Mouse (Mus musculus) lung, adult 10 weeks (tissue): ENCODE measurements around the gene Cryab. TPM values are rescaled to one million over a fixed set of nuclear protein-coding genes. Genes with fewer than 3 reads are reported as not detected.

ENCODE experiments used
- polyA plus RNA-seq: library from polyadenylated mRNA; stranded (reverse); fragments of 350-450 nt; fragmentation: Illumina TruSeq; extraction: RNeasy Lipid Tissue Mini Kit (QIAGEN cat#74804); gene quantifications from one replicate; pipeline ENCODE4 v1.2.3, GENCODE M21; 2014; ENCODE audit warnings: low read depth, low replicate concordance; ENCODE audit not compliant: insufficient read depth

The Cryab gene
- polyA plus RNA-seq, result 400 TPM

GRCm38 (mm10) chr9:50751323-50751722 lies at the start of gene Cryab:
Gene Cryab, plus strand, starts transcription at chr9:50751325.

GRCm38 (mm10) chr9:50738914-50739870 lies 11.9 kb upstream of the Cryab start, which contains the start of gene Dixdc1:
Gene Dixdc1, minus strand, starts transcription at chr9:50739517.

DNA sequence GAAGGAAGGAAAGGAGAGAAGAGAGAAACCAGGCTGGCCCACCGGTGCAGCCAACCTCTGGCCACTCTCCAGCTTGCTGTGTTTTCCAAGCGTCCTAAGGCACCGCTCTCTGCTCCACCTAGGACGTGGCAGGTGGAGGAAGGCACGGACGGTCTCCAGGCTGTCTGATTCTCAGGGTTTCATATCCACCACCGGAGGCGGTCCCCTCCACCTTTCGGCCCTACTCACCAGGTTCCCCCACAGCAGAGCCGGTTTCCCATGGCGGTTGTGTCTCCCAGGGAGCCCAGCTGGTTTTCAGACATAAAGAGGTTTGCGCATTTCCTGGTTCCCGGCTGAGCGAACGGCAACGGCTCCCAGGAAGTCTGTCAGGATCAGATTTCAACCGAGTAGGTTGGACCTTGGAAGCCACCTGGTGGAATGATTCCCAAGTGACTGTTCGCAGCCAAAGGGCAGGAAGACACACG lies 4.9 kb upstream of the Cryab start, which contains the start of gene 2310030G06Rik:
Gene 2310030G06Rik (minus strand): TSS at position 323 of the 464 bp plus-strand sequence.

GRCm38 (mm10) chr9:50752054-50752602 lies 1.0 kb downstream of the Cryab start, which contains the start of gene Hspb2:
Gene Hspb2, minus strand, starts transcription at chr9:50752354.

DNA sequence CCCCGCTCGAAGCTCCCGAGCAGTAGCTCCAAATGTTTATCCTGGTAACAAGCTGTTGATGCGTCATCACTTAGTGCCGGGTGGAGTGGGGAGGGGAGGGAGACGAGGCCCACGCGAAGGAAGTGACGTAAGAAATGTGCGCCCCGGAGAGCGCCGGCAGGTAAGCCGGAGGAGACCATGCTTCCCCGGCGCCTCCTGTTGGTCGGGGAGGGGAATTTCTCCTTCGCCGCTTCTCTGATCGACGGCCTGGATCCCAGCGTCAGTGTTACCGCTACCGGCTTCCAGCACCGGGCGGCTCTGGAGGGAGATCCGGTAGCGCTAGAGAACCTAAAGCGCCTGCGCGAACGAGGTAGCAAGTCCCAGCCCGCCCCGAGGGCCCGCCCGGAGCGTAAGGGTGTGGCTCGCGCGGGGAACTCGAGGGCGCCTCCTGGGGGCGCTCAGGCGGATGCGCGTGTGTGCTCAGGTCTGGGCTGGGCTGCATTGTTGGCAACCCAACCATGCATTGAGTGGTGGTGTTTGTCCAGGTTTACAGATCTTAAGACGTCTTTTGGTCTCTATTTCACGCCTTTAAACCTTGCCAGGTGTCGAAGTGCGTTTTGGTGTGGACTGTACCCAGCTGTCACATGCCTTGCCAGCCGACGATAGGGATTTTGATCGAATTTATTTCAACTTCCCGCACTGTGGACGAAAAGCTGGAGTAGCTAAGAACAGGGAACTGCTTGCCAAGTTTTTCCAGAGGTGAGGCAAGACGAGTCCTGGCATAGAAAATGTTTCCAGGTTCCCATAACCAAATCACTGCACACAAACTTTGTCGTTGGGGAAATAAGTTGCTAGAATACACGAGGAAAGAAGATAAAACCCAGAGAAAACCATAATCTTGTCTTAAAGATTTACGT lies 17.2 kb downstream of the Cryab start, which contains the start of gene Fdxacb1:
Gene Fdxacb1 (plus strand): TSS at position 130 of the 896 bp plus-strand sequence.

GRCm38 (mm10) chr9:50774991-50775612 lies 24.0 kb downstream of the Cryab start, which contains the start of the genes Alg9 and 1110032A03Rik:
Gene Alg9, plus strand, starts transcription at chr9:50775019.
Gene 1110032A03Rik, minus strand, starts transcription at chr9:50775520.

Other genes starting within 250 kb of the Cryab start
- 72.1 TPM for gene Pts, start 222.6 kb upstream of the Cryab start, polyA plus RNA-seq
- 31.8 TPM for gene Il18, start 196.5 kb upstream of the Cryab start, polyA plus RNA-seq
- 1.4 TPM for gene Bco2, start 196.1 kb upstream of the Cryab start, polyA plus RNA-seq
- gene Tex12, start 190.0 kb upstream of the Cryab start, polyA plus RNA-seq, result not detected
- gene Sdhd, start 147.5 kb upstream of the Cryab start, polyA plus RNA-seq, result 151 TPM
- gene Timm8b, start 147.4 kb upstream of the Cryab start, polyA plus RNA-seq, result 173 TPM
- gene Pih1d2, start 134.0 kb upstream of the Cryab start, polyA plus RNA-seq, result 9.5 TPM
- 10.5 TPM for gene Nkapd1, start 133.9 kb upstream of the Cryab start, polyA plus RNA-seq
- gene Dlat, start 91.5 kb upstream of the Cryab start, polyA plus RNA-seq, result 26.0 TPM
- gene Dixdc1, start 11.8 kb upstream of the Cryab start, polyA plus RNA-seq, result 5.6 TPM
- gene 2310030G06Rik, start 4.8 kb upstream of the Cryab start, polyA plus RNA-seq, result 21.1 TPM
- 34.3 TPM for gene Hspb2, start 1.0 kb downstream of the Cryab start, polyA plus RNA-seq
- 6.0 TPM for gene Fdxacb1, start 16.9 kb downstream of the Cryab start, polyA plus RNA-seq
- 14.9 TPM for gene Alg9, start 23.7 kb downstream of the Cryab start, polyA plus RNA-seq
- gene 1110032A03Rik, start 24.2 kb downstream of the Cryab start, polyA plus RNA-seq, result 58.9 TPM
- 13.1 TPM for gene Ppp2r1b, start 94.0 kb downstream of the Cryab start, polyA plus RNA-seq